Mouse (Mus musculus): ENCODE results near the gene Rps21.

DNA sequence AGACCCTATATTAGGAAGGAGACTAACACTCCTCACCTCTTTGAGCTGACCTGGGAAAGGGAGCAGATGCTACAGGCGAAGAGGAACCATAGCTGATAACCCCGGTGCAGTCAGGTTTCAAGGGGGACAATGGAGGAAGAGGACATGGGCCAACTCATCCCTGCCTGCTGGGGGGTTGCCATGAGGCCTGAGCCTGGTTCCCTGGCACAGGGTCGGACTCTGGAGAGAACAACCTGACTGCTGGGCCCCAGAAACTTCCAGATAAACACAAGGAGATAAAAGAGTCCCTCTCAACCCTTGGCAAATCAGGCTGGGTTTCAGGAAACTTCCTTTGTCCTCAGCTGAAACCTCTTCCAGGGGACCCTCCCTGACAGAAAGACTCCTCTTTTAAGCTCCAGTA lies 38.9 kb upstream of the Rps21 start:
- TF ChIP-seq CTCF (IDR thresholded peaks at IDR 0.05; ENCODE audit: low read depth, low read length) = no peak
- TF ChIP-seq GATA1 (IDR thresholded peaks at IDR 0.05; ENCODE audit: borderline replicate concordance, low read length) = no peak
- no peak for TF ChIP-seq TAL1 (conservative IDR thresholded peaks at IDR 0.05; ENCODE audit: low read depth, low read length)
- no peak for TF ChIP-seq POLR2AphosphoS5 (IDR thresholded peaks at IDR 0.05; ENCODE audit: insufficient replicate concordance, low read depth, low read length)
